Mouse (Mus musculus) right cerebral cortex, adult 2 months (tissue): Measurements from ENCODE around the gene Hrh3.
A peak's percentile ranks its signal among the peaks of the same experiment; 100 is the strongest.

Source experiments
- DNase-seq, 2 experiments: peaks; one replicate each; pipeline ENCODE4 v3.0.0; 2021 to 2022; ENCODE audit warnings: low spot score in 2 of 2

The Hrh3 gene

GRCm38 (mm10) chr2:180063338-180064131, 40.8 kb downstream of the Hrh3 start:
- DNase-seq: no peak

- DNase-seq: no peak
These were observed 51.3 kb downstream of the Hrh3 start for GRCm38 (mm10) chr2:180053001-180053400.

- DNase-seq: no peak
These were observed 52.1 kb downstream of the Hrh3 start for GRCm38 (mm10) chr2:180051986-180052733.

- DNase-seq: peak; percentile 81 to 87
These were observed 53.3 kb downstream of the Hrh3 start for GRCm38 (mm10) chr2:180050986-180051385.
